Mouse (Mus musculus) kidney, embryonic 14.5 days (tissue): ENCODE measurements around the gene E130308A19Rik. TPM values are rescaled to one million over a fixed set of nuclear protein-coding genes. Genes with fewer than 3 reads are reported as not detected.

Experiments used
- ATAC-seq: fragments of 200-750 bp; cut with Nextera tagmentation; 2 replicates; pipeline ENCODE4 v1.8.0; 2017; ENCODE audit warnings: moderate number of reproducible peaks, mild to moderate bottlenecking, moderate TSS enrichment, moderate library complexity; ENCODE audit not compliant: low FRiP score, low TSS enrichment
- H3K27ac ChIP-seq: fragments of 300-500 bp; sonication (generic); 2 replicates; pipeline ENCODE4 v1.5.1; 2014; ENCODE audit warnings: low read depth, mild to moderate bottlenecking, low read length, moderate library complexity, mixed read lengths
- H3K27me3 ChIP-seq: fragments of 300-500 bp; sonication (generic); 2 replicates; pipeline ENCODE4 v1.6.1; 2014; ENCODE audit warnings: mild to moderate bottlenecking, low read length; ENCODE audit not compliant: control insufficient read depth, insufficient read depth
- H3K36me3 ChIP-seq: fragments of 300-500 bp; sonication (generic); 2 replicates; pipeline ENCODE4 v1.6.1; 2014; ENCODE audit warnings: low read length, mixed read lengths; ENCODE audit not compliant: control insufficient read depth, insufficient read depth
- H3K4me1 ChIP-seq: fragments of 300-500 bp; sonication (generic); 2 replicates; pipeline ENCODE4 v1.6.1; 2014; ENCODE audit warnings: low read length, mixed read lengths; ENCODE audit not compliant: control insufficient read depth, insufficient read depth
- H3K4me2 ChIP-seq: fragments of 300-500 bp; sonication (generic); replicated peaks from 2 replicates; pipeline ENCODE4 v1.6.1; 2014; ENCODE audit warnings: low read depth, mild to moderate bottlenecking, low read length
- H3K4me3 ChIP-seq: fragments of 300-500 bp; sonication (generic); 2 replicates; pipeline ENCODE4 v1.5.1; 2014; ENCODE audit warnings: mild to moderate bottlenecking, low read length
- H3K9ac ChIP-seq: fragments of 300-500 bp; sonication (generic); 2 replicates; pipeline ENCODE4 v1.6.1; 2014; ENCODE audit warnings: low read depth, mild to moderate bottlenecking, low read length, moderate library complexity
- H3K9me3 ChIP-seq: fragments of 300-500 bp; sonication (generic); 2 replicates; pipeline ENCODE4 v1.6.1; 2016; ENCODE audit warnings: low read length; ENCODE audit not compliant: control insufficient read depth
- WGBS: fragments of 180-500 bp; shearing (Covaris S2); extraction: QIAGEN DNeasy Blood & Tissue Kit; methylation state at CpG from one replicate; pipeline ENCODE4 v1.1.7; 2014; 5-methylcytosine and 5-hydroxymethylcytosine counted together
- polyA plus RNA-seq: library from polyadenylated mRNA; unstranded; fragments of >200 nt; fragmentation: Nextera tagmentation; extraction: Ambion mirVana; gene quantifications from 2 replicates; pipeline ENCODE4 v1.2.1, GENCODE M21; 2014

The E130308A19Rik gene
- polyA plus RNA-seq, 1 experiment from 2014 or later, result 47.3 TPM

DNA sequence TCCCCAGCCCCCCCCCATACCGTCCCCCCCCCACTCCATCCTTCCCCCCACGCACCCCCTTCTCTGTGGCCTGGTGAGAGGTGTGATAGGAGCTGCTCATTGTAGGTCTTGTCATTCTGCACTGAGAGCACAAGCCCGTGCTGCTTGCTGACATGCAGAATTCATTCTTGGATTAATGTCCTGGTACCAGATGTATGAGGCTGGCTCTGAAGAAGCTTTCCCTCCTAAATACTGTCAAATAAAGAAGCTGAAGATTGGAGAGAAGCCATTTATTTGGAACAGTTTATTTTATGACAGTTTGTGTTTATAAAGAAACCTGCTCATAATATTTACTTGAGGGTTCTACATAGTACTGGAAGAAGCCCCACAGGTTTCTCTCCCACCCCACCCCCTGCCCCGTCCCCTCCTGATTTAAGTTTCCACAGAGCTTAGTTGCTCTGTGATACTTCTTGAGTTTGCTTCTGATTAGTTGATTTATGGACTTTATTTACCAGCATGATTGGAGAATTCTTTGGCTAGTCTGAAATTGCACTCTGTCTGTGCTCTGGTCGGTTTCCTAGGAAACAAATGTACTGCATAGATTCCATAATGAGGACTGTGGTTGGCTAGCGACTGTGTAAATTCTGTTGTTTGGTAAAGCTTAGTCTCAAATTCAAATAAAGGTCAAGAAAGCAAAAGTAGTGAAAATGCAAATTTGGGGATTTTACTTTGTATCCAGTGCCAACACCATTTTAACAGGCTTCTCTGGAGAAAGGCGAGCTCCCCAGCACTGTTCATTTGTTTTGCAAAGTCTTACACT is 3.3 kb downstream of the E130308A19Rik start:
- H3K36me3 ChIP-seq, result no peaks in the 10 kb centered on the region
- H3K27me3 ChIP-seq, result no peaks in the 10 kb centered on the region
- no peaks in the 10 kb centered on the region for H3K9me3 ChIP-seq
- H3K9ac ChIP-seq, result no peak overlapping the region
- no peak overlapping the region for H3K4me2 ChIP-seq
- no peak overlapping the region for H3K4me3 ChIP-seq
- peaks cover 13% of the 10 kb centered on the region; the same call in 1 of the 2 replicates for H3K4me1 ChIP-seq
- 35% methylated on average over 7 of the region's 7 CpGs for WGBS
- H3K27ac ChIP-seq, result no peak overlapping the region
- no peak for ATAC-seq

DNA sequence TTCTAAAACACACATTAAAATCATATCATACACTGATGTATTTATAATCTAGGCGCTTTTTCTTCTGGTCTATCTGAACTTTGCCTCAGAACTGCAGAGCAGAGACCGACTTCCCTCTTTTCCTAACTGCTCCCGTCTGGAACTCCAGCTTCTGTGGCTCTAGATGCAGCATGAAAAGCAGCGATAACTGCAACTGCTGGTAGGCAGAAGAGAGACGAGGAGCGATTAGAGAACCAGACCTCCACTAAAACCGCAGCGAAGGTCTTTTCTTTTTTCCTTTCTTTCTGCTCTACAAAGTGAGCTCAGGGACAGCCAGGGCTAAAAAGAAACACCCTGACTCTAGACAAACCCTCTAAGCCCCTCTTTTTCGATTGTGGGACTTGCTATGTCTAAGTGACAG is 4.1 kb downstream of the E130308A19Rik start:
- ATAC-seq, result no peak
- Histone ChIP-seq H3K9me3 (no peaks in the 10 kb centered on the region), H3K4me2 (no peak overlapping the region), H3K9ac (no peak overlapping the region), H3K4me3 (no peak overlapping the region), H3K36me3 (no peaks in the 10 kb centered on the region), H3K4me1 (peaks cover 13% of the 10 kb centered on the region; the same call in 1 of the 2 replicates), H3K27me3 (no peaks in the 10 kb centered on the region), H3K27ac (no peak overlapping the region)
- WGBS, result 78% methylated on average over 9 of the region's 9 CpGs

DNA sequence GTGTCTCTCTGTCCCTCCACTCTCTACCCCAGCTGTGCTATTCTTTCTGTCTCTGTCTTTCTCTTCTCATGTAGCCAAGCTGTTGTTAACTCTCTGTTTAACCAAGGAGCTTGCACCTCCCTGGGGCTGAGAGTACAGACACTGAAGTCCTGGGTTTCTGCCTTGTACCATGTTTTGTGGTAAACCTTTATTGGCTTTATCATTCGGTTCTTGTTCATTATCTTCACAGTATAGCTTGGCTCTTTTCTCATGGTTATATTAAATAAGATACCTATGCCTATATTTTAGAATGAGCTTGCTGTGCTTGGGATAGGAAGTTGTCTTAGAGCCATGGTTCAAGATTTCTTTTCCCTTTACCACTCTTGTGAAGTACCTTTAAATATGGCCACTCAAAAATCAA is 8.5 kb downstream of the E130308A19Rik start:
- 90% methylated on average over 1 of the region's 1 CpGs for WGBS
- Histone ChIP-seq H3K36me3 (no peaks in the 10 kb centered on the region), H3K4me3 (no peak overlapping the region), H3K4me2 (no peak overlapping the region), H3K27ac (no peak overlapping the region), H3K9me3 (no peaks in the 10 kb centered on the region), H3K4me1 (peaks cover 7% of the 10 kb centered on the region), H3K9ac (no peak overlapping the region), H3K27me3 (no peaks in the 10 kb centered on the region)
- no peak for ATAC-seq

DNA sequence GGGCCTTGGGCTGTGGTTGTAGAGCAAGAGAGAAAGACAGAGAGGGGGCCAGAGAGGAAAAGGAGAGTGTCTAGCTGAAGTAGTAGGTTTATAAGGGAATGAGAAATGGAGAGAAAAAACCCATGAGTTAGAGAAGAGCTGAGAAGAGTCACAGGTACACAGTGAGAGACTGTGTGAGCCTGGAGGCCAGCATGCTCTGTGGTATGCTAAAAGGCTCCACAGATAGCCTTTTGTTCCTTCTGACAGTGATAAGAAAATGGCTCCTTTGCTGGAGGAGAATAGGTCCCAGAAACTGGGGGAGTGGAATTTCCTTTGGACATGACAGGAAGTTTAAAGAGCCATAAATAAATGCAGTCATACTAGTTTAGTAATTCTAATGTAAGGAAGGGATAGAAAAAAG is 13.2 kb downstream of the E130308A19Rik start:
- H3K27ac ChIP-seq, result no peak overlapping the region; the same call in 1 of the 2 replicates
- H3K4me2 ChIP-seq, result no peak overlapping the region
- H3K9ac ChIP-seq, result no peak overlapping the region
- ATAC-seq, result no peak
- no peaks in the 10 kb centered on the region for H3K9me3 ChIP-seq
- no peaks in the 10 kb centered on the region for H3K36me3 ChIP-seq
- H3K4me3 ChIP-seq, result no peak overlapping the region
- peaks cover 7% of the 10 kb centered on the region for H3K4me1 ChIP-seq
- H3K27me3 ChIP-seq, result no peaks in the 10 kb centered on the region

DNA sequence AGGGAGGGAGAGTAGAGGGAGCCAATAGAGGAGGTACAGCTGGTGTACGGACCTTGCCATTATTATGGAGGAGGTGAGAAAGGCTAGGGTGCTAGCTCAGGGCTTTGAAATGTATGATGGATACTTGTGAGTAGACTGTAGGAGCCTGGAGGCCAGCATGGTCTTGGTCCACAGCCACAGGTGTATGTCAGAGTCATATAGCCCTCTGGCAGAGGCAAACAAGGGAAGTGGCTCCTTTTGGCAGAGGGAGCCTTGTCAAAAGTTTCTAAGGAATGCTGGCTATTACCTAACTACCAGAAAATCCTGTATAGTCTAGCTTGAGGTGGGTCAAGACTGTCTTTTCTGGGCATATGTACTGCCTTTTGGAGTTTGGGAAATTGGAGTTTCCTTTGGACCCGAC is 14.7 kb downstream of the E130308A19Rik start:
- WGBS, result 81% methylated on average over 2 of the region's 2 CpGs
- no peak overlapping the region for H3K9ac ChIP-seq
- H3K9me3 ChIP-seq, result no peaks in the 10 kb centered on the region
- no peak overlapping the region for H3K4me2 ChIP-seq
- H3K4me3 ChIP-seq, result no peak overlapping the region
- H3K27ac ChIP-seq, result no peak overlapping the region
- H3K4me1 ChIP-seq, result peaks cover 7% of the 10 kb centered on the region
- no peaks in the 10 kb centered on the region for H3K27me3 ChIP-seq
- no peak for ATAC-seq
- H3K36me3 ChIP-seq, result no peaks in the 10 kb centered on the region

DNA sequence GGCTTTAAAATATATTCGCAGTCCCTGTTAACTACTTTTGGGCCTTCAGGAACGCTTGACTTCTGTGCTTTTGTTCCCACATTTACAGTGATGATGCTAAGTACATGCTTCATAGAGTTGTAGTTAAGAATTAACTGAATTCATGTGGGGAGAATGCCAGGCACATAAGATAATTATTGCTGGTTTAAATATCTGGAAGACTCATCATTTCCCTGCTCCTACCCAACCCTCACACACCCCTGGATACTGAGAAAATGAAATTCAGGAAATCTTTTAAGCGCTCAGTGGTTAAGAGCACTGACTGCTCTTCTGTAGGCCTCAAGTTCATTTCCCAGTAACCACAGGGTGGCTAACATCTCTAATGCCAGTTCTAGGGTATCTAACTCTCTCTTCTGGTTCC is 16.0 kb downstream of the E130308A19Rik start:
- no peaks in the 10 kb centered on the region for H3K27me3 ChIP-seq
- WGBS, result 73% methylated on average over 3 of the region's 3 CpGs
- no peak overlapping the region for H3K9ac ChIP-seq
- H3K4me1 ChIP-seq, result peaks cover 7% of the 10 kb centered on the region
- H3K9me3 ChIP-seq, result no peaks in the 10 kb centered on the region
- H3K4me3 ChIP-seq, result no peak overlapping the region
- no peak overlapping the region for H3K4me2 ChIP-seq
- ATAC-seq, result no peak
- no peak overlapping the region; the same call in 1 of the 2 replicates for H3K27ac ChIP-seq
- H3K36me3 ChIP-seq, result no peaks in the 10 kb centered on the region

DNA sequence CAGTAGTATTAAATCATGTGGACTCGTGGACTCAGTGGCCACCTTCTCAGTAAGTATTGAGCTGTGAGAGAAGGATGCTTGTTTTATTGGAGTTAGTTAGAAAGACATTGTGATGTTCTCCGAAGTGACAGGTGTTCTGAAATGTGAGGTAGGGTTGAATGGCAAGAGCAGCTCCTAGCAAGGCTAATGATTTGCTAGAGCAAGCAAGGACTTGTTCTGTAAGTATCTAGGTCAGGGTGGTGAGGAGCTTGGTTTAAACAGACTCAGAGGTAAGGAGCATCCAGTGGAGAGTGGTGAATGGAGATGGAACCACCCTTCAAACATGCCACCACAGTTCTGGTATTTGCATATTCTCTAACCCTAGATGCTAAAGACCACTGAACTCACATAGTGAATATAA is 16.6 kb downstream of the E130308A19Rik start:
- 0 out of 2 replicates have a peak, but pooled peaks have one; percentile 12 for ATAC-seq

DNA sequence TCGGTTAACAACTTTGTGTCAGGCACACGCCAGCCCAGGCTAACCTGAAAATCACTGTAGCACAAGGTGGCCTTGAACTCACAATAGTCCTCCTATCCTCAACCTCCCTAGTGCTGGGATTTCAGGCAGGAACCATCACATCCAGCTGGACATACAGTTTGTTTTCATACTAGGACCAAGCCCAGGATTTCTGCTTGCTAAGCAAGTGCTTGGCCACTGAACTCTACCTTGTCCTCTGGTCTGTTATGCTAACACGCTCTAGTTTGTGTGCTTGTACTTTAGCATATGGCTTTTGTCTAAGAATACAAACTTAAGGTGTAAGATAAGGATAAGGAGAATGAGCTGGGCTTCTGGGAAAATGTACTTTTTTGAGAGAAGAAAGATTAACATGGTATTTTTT is 18.4 kb downstream of the E130308A19Rik start:
- H3K27ac ChIP-seq, result no peak overlapping the region

More for the DNA sequence above, 16.6 kb downstream of the E130308A19Rik start:
- Histone ChIP-seq H3K4me1 (peaks cover 7% of the 10 kb centered on the region), H3K27me3 (no peaks in the 10 kb centered on the region), H3K4me3 (no peak overlapping the region), H3K9me3 (no peaks in the 10 kb centered on the region), H3K9ac (no peak overlapping the region), H3K36me3 (no peaks in the 10 kb centered on the region), H3K4me2 (no peak overlapping the region), H3K27ac (no peak overlapping the region)
- WGBS, result 67% methylated on average over 2 of the region's 2 CpGs

DNA sequence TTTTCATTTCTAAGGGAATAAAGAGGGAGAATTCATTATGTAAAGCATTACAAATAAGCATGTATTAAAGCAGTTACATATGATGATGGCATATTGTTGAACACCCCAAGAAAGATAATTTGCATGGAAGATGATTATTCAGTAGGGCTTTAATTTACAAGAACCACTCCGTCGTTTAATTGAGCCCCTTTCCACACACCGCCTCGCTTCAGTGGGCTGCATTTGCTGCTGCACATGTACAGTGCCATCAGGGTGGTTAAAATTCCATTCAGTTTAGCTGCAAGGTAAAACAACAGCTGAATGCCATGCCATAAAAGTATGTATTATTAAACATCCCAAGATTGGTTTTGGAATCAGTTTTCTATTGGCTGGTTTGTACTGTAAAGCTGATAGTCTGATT is 19.0 kb downstream of the E130308A19Rik start:
- Histone ChIP-seq H3K9ac (no peak overlapping the region), H3K27ac (no peak overlapping the region), H3K36me3 (no peaks in the 10 kb centered on the region), H3K4me2 (no peak overlapping the region), H3K9me3 (no peaks in the 10 kb centered on the region), H3K4me3 (no peak overlapping the region), H3K27me3 (no peaks in the 10 kb centered on the region), H3K4me1 (peaks cover 3% of the 10 kb centered on the region; the same call in 1 of the 2 replicates)
- 59% methylated on average over 4 of the region's 4 CpGs for WGBS
- ATAC-seq, result no peak

More for the DNA sequence above, 18.4 kb downstream of the E130308A19Rik start:
- 69% methylated on average over 3 of the region's 3 CpGs for WGBS
- Histone ChIP-seq H3K4me1 (peaks cover 3% of the 10 kb centered on the region; the same call in 1 of the 2 replicates), H3K27me3 (no peaks in the 10 kb centered on the region), H3K4me2 (no peak overlapping the region), H3K4me3 (no peak overlapping the region), H3K9ac (no peak overlapping the region), H3K9me3 (no peaks in the 10 kb centered on the region), H3K36me3 (no peaks in the 10 kb centered on the region)
- ATAC-seq, result no peak
